In the genomic region with DNA sequence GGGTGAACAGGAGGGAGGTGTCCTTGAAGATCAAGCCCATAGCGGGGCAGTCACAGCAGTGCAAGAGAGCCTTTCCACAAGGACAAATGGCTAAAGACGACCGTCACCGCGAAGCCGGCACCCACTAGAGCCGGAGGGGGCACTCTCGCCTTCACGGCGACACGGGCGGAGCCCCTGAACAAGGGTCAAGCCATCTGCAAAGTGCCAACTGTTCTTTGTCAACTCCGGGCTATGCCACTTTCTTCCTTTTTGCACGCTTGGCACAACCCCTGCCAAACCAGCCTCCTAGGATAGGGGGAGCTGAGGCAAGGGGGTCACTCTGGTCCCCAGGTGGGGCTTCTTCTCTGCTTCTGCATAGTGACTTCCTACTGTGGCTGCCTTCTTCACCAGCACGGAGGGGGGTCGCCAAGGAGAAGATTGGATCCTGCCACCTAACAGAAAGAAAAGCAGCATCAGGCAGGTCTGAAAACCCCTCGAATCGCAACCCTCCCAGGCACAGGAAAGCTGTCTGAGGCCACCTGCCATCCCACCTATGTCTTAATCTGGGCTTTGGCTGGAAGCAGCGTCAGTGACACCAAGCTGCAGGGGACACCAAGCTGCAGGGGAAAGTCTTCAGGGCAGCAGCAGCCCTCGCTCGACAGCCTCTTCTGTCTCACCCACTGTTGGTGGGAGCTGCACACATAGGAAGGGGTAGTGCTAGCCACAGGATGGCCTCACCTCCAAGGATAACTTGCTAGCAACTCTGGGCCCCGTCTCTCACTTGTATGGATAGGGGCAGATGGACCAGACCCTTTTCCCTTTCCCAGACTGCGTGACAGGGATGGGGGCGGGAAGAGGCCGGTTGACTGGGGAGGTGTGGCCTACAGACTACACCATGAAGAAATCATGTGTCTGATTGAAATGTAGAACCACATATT, we compare ENCODE assay signal across 10 mouse cellular contexts. TPM values are rescaled to one million over a fixed set of nuclear protein-coding genes. Genes with fewer than 3 reads are reported as not detected.
DNase-seq lines count a peak whose midpoint lies in the region; ATAC-seq and TF ChIP-seq lines count a peak whose summit lies in the region.
"Had no signal": no experiment of that assay in that cellular context is flagged by ENCODE, and none has a peak within 500 bp of the region (broad histone marks: within the 10 kb centered on the region; RNA-seq: fewer than 3 reads in every experiment).

No protein-coding gene starts in this region.

- H3K4me2 ChIP-seq in hindbrain, embryonic 13.5 days = no peak overlapping the region
- H3K4me2 ChIP-seq in liver, postnatal 0 days (ENCODE audit: low read depth, low read length) = no peak overlapping the region

- ATAC-seq in hindbrain, embryonic 13.5 days (ENCODE audit: low FRiP score) = no peak
- no peak for ATAC-seq in liver, postnatal 0 days
- ATAC-seq in monocyte, adult 5-6 weeks (replicated peaks; ENCODE audit: insufficient number of reproducible peaks, low FRiP score, low TSS enrichment, poor library complexity, severe bottlenecking) = no peak

- TF ChIP-seq POLR2A in kidney, adult 2 months (IDR thresholded peaks at IDR 0.05; ENCODE audit: low read depth, low read length) = no peak

- no peak overlapping the region for H3K4me3 ChIP-seq in kidney, adult 2 months (ENCODE audit: insufficient read depth, low read depth, low read length)
- H3K4me3 ChIP-seq in hindbrain, embryonic 13.5 days = no peak overlapping the region
- H3K4me3 ChIP-seq in liver, postnatal 0 days (ENCODE audit: low read depth, low read length) = no peak overlapping the region

- H3K27me3 ChIP-seq in kidney, adult 2 months (replicated peaks; ENCODE audit: control insufficient read depth, insufficient read depth, low read length) = no peaks in the 10 kb centered on the region
- H3K27me3 ChIP-seq in hindbrain, embryonic 13.5 days = no peaks in the 10 kb centered on the region
- no peaks in the 10 kb centered on the region for H3K27me3 ChIP-seq in liver, postnatal 0 days (ENCODE audit: insufficient read depth, low read length)

- WGBS in kidney, adult 2 months = 88% methylated on average over 25 of the region's 25 CpGs
- 93% methylated on average over 25 of the region's 25 CpGs for WGBS in hindbrain, embryonic 13.5 days
- 92% methylated on average over 25 of the region's 25 CpGs for WGBS in liver, postnatal 0 days (ENCODE audit: insufficient replicate concordance)

- peaks cover 15% of the 10 kb centered on the region for H3K4me1 ChIP-seq in kidney, adult 2 months (ENCODE audit: control insufficient read depth, insufficient read depth, low read length)
- H3K4me1 ChIP-seq in hindbrain, embryonic 13.5 days (replicated peaks) = peaks cover 34% of the 10 kb centered on the region
- H3K4me1 ChIP-seq in liver, postnatal 0 days (ENCODE audit: insufficient read depth) = peaks cover 33% of the 10 kb centered on the region

- no peak for TF ChIP-seq CTCF in kidney, adult 2 months (conservative IDR thresholded peaks at IDR 0.05; ENCODE audit: insufficient read depth, insufficient read length, low read depth, low read length)
- no peak for TF ChIP-seq CTCF in liver, postnatal 0 days (IDR thresholded peaks at IDR 0.05; ENCODE audit: low read depth)

- peak; percentile 43 for DNase-seq in adrenal gland, postnatal 14 days
- DNase-seq in adrenal gland, adult 8-10 months = no peak
- no peak for DNase-seq in kidney, adult 2 months
- no peak for DNase-seq in kidney, adult 11 months
- DNase-seq in liver, postnatal 0 days = no peak
- DNase-seq in embryo, embryonic 10.5 days (ENCODE audit: low spot score) = no peak
- DNase-seq: cerebellum, postnatal 14 days had no signal

- no peaks in the 10 kb centered on the region for H3K9me3 ChIP-seq in hindbrain, embryonic 13.5 days
- no peaks in the 10 kb centered on the region for H3K9me3 ChIP-seq in liver, postnatal 0 days (ENCODE audit: low read length)

- TF ChIP-seq EP300 in liver, postnatal 0 days (IDR thresholded peaks at IDR 0.05; ENCODE audit: low read depth) = no peak

- 0 out of 2 replicates have a peak overlapping the region, but pooled peaks have one; percentile 1 for H3K27ac ChIP-seq in kidney, adult 2 months (ENCODE audit: insufficient read depth, low read depth, low read length)
- H3K27ac ChIP-seq in hindbrain, embryonic 13.5 days = peak overlapping the region; percentile 52
- H3K27ac ChIP-seq in liver, postnatal 0 days (ENCODE audit: low read depth) = peak overlapping the region; percentile 95

- no peak overlapping the region for H3K9ac ChIP-seq in hindbrain, embryonic 13.5 days
- no peak overlapping the region for H3K9ac ChIP-seq in liver, postnatal 0 days (replicated peaks)

- peaks cover 7% of the 10 kb centered on the region for H3K36me3 ChIP-seq in kidney, adult 2 months (ENCODE audit: control insufficient read depth, insufficient read depth, low read length)
- H3K36me3 ChIP-seq in hindbrain, embryonic 13.5 days = peaks cover 64% of the 10 kb centered on the region
- H3K36me3 ChIP-seq in liver, postnatal 0 days (replicated peaks; ENCODE audit: insufficient read depth, low read length) = peaks cover 58% of the 10 kb centered on the region

RNA-seq across cellular contexts. Expression of a gene that starts 1.1 kb away (rescaled TPM):
- total RNA-seq in adrenal gland, postnatal 14 days (2021) = 148 and 187 TPM in 2 replicates
- total RNA-seq in adrenal gland, adult 8-10 months (2022) = 100 to 1,000 TPM; 201 to 310 (median 259) TPM
- polyA plus RNA-seq in kidney, adult 2 months (2012; rRNA removed) = 432 and 566 TPM in 2 replicates
- polyA plus RNA-seq in hindbrain, embryonic 13.5 days (2015; fragmentation: Nextera tagmentation; extraction: Ambion mirVana) = 169 and 174 TPM in 2 replicates
- polyA plus RNA-seq in liver, postnatal 0 days (2015; fragmentation: Nextera tagmentation; extraction: Ambion mirVana) = 217 and 222 TPM in 2 replicates
- total RNA-seq in monocyte, adult 5-6 weeks (2017) = 26.9 to 43.7 TPM (median 32.9 TPM) in 3 replicates

RNA-seq across cellular contexts. Expression of a gene that starts 6.2 kb away (rescaled TPM):
- 37.1 and 39.7 TPM in 2 replicates for total RNA-seq in adrenal gland, postnatal 14 days (2021)
- 10 to 100 TPM; 61.1 to 97.1 (median 75.7) TPM for total RNA-seq in adrenal gland, adult 8-10 months (2022)
- 72.2 and 76.8 TPM in 2 replicates for polyA plus RNA-seq in kidney, adult 2 months (2012; rRNA removed)
- polyA plus RNA-seq in hindbrain, embryonic 13.5 days (2015; fragmentation: Nextera tagmentation; extraction: Ambion mirVana) = 50.4 and 50.6 TPM in 2 replicates
- polyA plus RNA-seq in liver, postnatal 0 days (2015; fragmentation: Nextera tagmentation; extraction: Ambion mirVana) = 34.3 TPM in 2 replicates
- 131 to 192 TPM (median 132 TPM) in 3 replicates for total RNA-seq in monocyte, adult 5-6 weeks (2017)

RNA-seq across cellular contexts. Expression of a gene that starts 10.6 kb away (rescaled TPM):
- total RNA-seq in adrenal gland, postnatal 14 days (2021) = 1.6 TPM in 1 of 2 replicates, not detected in the other
- total RNA-seq in adrenal gland, adult 8-10 months (2022) = 1 to 10 TPM in 2 of 4 experiments, not detected in 2; 1.3 to 2.1 TPM
- 7.7 and 12.9 TPM in 2 replicates for polyA plus RNA-seq in kidney, adult 2 months (2012; rRNA removed)
- 0.79 and 1.3 TPM in 2 replicates for polyA plus RNA-seq in hindbrain, embryonic 13.5 days (2015; fragmentation: Nextera tagmentation; extraction: Ambion mirVana)
- 20.9 and 22.2 TPM in 2 replicates for polyA plus RNA-seq in liver, postnatal 0 days (2015; fragmentation: Nextera tagmentation; extraction: Ambion mirVana)
- total RNA-seq in monocyte, adult 5-6 weeks (2017) = not detected in 3 replicates
- total RNA-seq: left cerebral cortex, postnatal 25 days had no signal

RNA-seq across cellular contexts. Expression of a gene that starts 14.5 kb away (rescaled TPM):
- total RNA-seq in adrenal gland, postnatal 14 days (2021) = 51.8 and 55.3 TPM in 2 replicates
- 10 to 100 TPM; 53.2 to 74.4 (median 69.7) TPM for total RNA-seq in adrenal gland, adult 8-10 months (2022)
- polyA plus RNA-seq in kidney, adult 2 months (2012; rRNA removed) = 62.2 and 66.1 TPM in 2 replicates
- polyA plus RNA-seq in hindbrain, embryonic 13.5 days (2015; fragmentation: Nextera tagmentation; extraction: Ambion mirVana) = 27.5 and 30.8 TPM in 2 replicates
- polyA plus RNA-seq in liver, postnatal 0 days (2015; fragmentation: Nextera tagmentation; extraction: Ambion mirVana) = 30.8 and 35.8 TPM in 2 replicates
- total RNA-seq in monocyte, adult 5-6 weeks (2017) = 28.8 to 34.0 TPM (median 33.8 TPM) in 3 replicates

RNA-seq across cellular contexts. Expression of a gene that starts 20.7 kb away (rescaled TPM):
- total RNA-seq in adrenal gland, postnatal 14 days (2021) = 68.3 and 69.0 TPM in 2 replicates
- 100 to 1,000 TPM in 2 of 4 experiments, 10 to 100 TPM in 2; 90.3 to 112 (median 98.6) TPM for total RNA-seq in adrenal gland, adult 8-10 months (2022)
- polyA plus RNA-seq in kidney, adult 2 months (2012; rRNA removed) = 137 and 143 TPM in 2 replicates
- 179 and 192 TPM in 2 replicates for polyA plus RNA-seq in hindbrain, embryonic 13.5 days (2015; fragmentation: Nextera tagmentation; extraction: Ambion mirVana)
- 46.1 and 47.5 TPM in 2 replicates for polyA plus RNA-seq in liver, postnatal 0 days (2015; fragmentation: Nextera tagmentation; extraction: Ambion mirVana)
- total RNA-seq in monocyte, adult 5-6 weeks (2017) = 18.5 to 31.2 TPM (median 26.5 TPM) in 3 replicates

Comparison
In these comparisons a context has a peak if more than half of its experiments do, and no peak if none do; other contexts are left out.
1. H3K27ac ChIP-seq: peak in every context shown above with its lines; median percentile 95 in liver, postnatal 0 days; 52 in hindbrain, embryonic 13.5 days; 1 in kidney, adult 2 months.